11 mouse cellular contexts compared by ENCODE assay signal in the genomic region with DNA sequence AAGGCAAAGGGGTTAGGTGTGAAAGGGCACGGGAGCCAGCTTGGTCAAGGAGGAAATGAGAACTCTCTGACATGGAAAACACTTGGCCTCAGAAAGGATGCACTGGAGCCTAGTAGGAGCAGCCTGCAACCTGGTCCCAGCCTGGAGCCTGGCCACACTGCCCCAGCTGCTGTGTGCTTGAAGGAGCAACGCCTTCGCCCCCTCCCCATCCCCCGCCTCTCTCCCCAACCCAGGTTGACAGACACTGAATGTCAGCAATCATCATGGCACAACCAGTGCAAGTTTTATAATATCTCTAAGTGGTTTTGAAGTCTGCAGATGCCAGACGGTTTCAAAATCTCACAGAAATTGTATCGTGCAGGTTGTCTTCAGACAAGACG.
A peak's percentile ranks its signal among the peaks of the same experiment; 100 is the strongest.
DNase-seq lines count a peak whose midpoint lies in the region; ATAC-seq and TF ChIP-seq lines count a peak whose summit lies in the region.
"Had no signal": no experiment of that assay in that cellular context is flagged by ENCODE, and none has a peak within 500 bp of the region (broad histone marks: within the 10 kb centered on the region; RNA-seq: fewer than 3 reads in every experiment).

No protein-coding gene starts in this region.

- no peak for TF ChIP-seq CTCF in hindbrain, postnatal 0 days (IDR thresholded peaks at IDR 0.05; ENCODE audit: low read depth)

- peak overlapping the region; percentile 44 for H3K4me2 ChIP-seq in forebrain, embryonic 13.5 days
- H3K4me2 ChIP-seq in hindbrain, postnatal 0 days (ENCODE audit: low read depth, low read length) = 0 out of 2 replicates have a peak overlapping the region, but pooled peaks have one; percentile 36
- no peak overlapping the region for H3K4me2 ChIP-seq in neural tube, embryonic 14.5 days (ENCODE audit: low read depth, low read length)
- H3K4me2 ChIP-seq: heart, embryonic 11.5 days; limb, embryonic 13.5 days; stomach, embryonic 15.5 days had no signal

- H3K27ac ChIP-seq in forebrain, embryonic 13.5 days = peak overlapping the region; percentile 98
- peak overlapping the region; percentile 66; the same call in 1 of the 2 replicates for H3K27ac ChIP-seq in hindbrain, postnatal 0 days
- H3K27ac ChIP-seq in neural tube, embryonic 14.5 days (ENCODE audit: low read depth, low read length) = peak overlapping the region; percentile 79
- H3K27ac ChIP-seq: limb, embryonic 13.5 days; stomach, embryonic 15.5 days had no signal

- H3K4me1 ChIP-seq in forebrain, embryonic 13.5 days = peaks cover 49% of the 10 kb centered on the region
- peaks cover 28% of the 10 kb centered on the region for H3K4me1 ChIP-seq in hindbrain, postnatal 0 days (ENCODE audit: insufficient read depth, low read length)
- H3K4me1 ChIP-seq in neural tube, embryonic 14.5 days (ENCODE audit: control insufficient read depth, insufficient read depth, low read length) = peaks cover 36% of the 10 kb centered on the region; the same call in 1 of the 2 replicates
- H3K4me1 ChIP-seq: stomach, embryonic 15.5 days had no signal

- peak; percentile 49 to 65 for DNase-seq in right cerebral cortex, postnatal 10 days (ENCODE audit: low spot score in 2 of 2)
- no peak for DNase-seq in right cerebral cortex, postnatal 36 days (ENCODE audit: low spot score in 2 of 2)
- peak; percentile 53 for DNase-seq in hindbrain, postnatal 0 days (ENCODE audit: low spot score)
- no peak for DNase-seq in layer of hippocampus, postnatal 25 days (ENCODE audit: extremely low spot score in 1 of 2, low spot score in 1 of 2)
- DNase-seq in spleen, postnatal 14 days (ENCODE audit: low spot score in 2 of 2) = no peak

- no peaks in the 10 kb centered on the region for H3K36me3 ChIP-seq in forebrain, embryonic 13.5 days (ENCODE audit: poor library complexity, severe bottlenecking)
- no peaks in the 10 kb centered on the region for H3K36me3 ChIP-seq in hindbrain, postnatal 0 days (ENCODE audit: insufficient read depth, low read length)
- H3K36me3 ChIP-seq in neural tube, embryonic 14.5 days (ENCODE audit: control insufficient read depth, insufficient read depth, low read length) = no peaks in the 10 kb centered on the region
- H3K36me3 ChIP-seq: limb, embryonic 13.5 days; stomach, embryonic 15.5 days had no signal

- 30% methylated on average over 7 of the region's 7 CpGs for WGBS in forebrain, embryonic 13.5 days
- 32% methylated on average over 7 of the region's 7 CpGs for WGBS in hindbrain, postnatal 0 days
- WGBS in neural tube, embryonic 14.5 days = 62% methylated on average over 7 of the region's 7 CpGs

- H3K27me3 ChIP-seq in forebrain, embryonic 13.5 days = no peaks in the 10 kb centered on the region
- no peaks in the 10 kb centered on the region for H3K27me3 ChIP-seq in hindbrain, postnatal 0 days (ENCODE audit: insufficient read depth, low read length)
- no peaks in the 10 kb centered on the region for H3K27me3 ChIP-seq in neural tube, embryonic 14.5 days (ENCODE audit: control insufficient read depth, insufficient read depth, low read length)
- H3K27me3 ChIP-seq: limb, embryonic 13.5 days; stomach, embryonic 15.5 days had no signal

- peak; percentile 87 for ATAC-seq in forebrain, embryonic 13.5 days
- peak; percentile 48; the same call in 1 of the 2 replicates for ATAC-seq in hindbrain, postnatal 0 days
- peak; percentile 22; the same call in 1 of the 2 replicates for ATAC-seq in neural tube, embryonic 14.5 days (ENCODE audit: low read depth)

- H3K9me3 ChIP-seq in forebrain, embryonic 13.5 days (replicated peaks) = no peaks in the 10 kb centered on the region
- no peaks in the 10 kb centered on the region for H3K9me3 ChIP-seq in hindbrain, postnatal 0 days (ENCODE audit: low read length)
- H3K9me3 ChIP-seq in neural tube, embryonic 14.5 days (ENCODE audit: control insufficient read depth, low read length) = no peaks in the 10 kb centered on the region
- H3K9me3 ChIP-seq: limb, embryonic 13.5 days; stomach, embryonic 15.5 days had no signal

- H3K4me3 ChIP-seq in forebrain, embryonic 13.5 days = no peak overlapping the region
- no peak overlapping the region for H3K4me3 ChIP-seq in hindbrain, postnatal 0 days (ENCODE audit: low read length)
- H3K4me3 ChIP-seq in neural tube, embryonic 14.5 days (ENCODE audit: low read depth, low read length) = no peak overlapping the region
- H3K4me3 ChIP-seq: limb, embryonic 13.5 days; stomach, embryonic 15.5 days had no signal

- peak overlapping the region; percentile 31; the same call in 1 of the 2 replicates for H3K9ac ChIP-seq in forebrain, embryonic 13.5 days
- H3K9ac ChIP-seq in hindbrain, postnatal 0 days (replicated peaks; ENCODE audit: low read length) = 0 out of 2 replicates have a peak overlapping the region, but pooled peaks have one; percentile 21
- H3K9ac ChIP-seq in neural tube, embryonic 14.5 days (replicated peaks; ENCODE audit: low read depth, low read length) = no peak overlapping the region
- H3K9ac ChIP-seq: limb, embryonic 13.5 days; lung, embryonic 14.5 days; stomach, embryonic 15.5 days had no signal

Comparison
In these comparisons a context has a peak if more than half of its experiments do, and no peak if none do; other contexts are left out.
1. DNase-seq: peak in right cerebral cortex, postnatal 10 days (2 of 2) and hindbrain, postnatal 0 days (single experiment); none in right cerebral cortex, postnatal 36 days (0 of 2), layer of hippocampus, postnatal 25 days (0 of 2) and spleen, postnatal 14 days (0 of 2).
2. ATAC-seq: peak in every context shown above with its lines; median percentile 87 in forebrain, embryonic 13.5 days; 48 in hindbrain, postnatal 0 days; 22 in neural tube, embryonic 14.5 days.
3. Peak in every context shown above with its lines, with median percentiles within 50 percentile points of each other: H3K27ac ChIP-seq.